Mouse (Mus musculus) cerebellum, adult 8-10 months (tissue): ENCODE data around the gene Crb1.
"Not testable (repeated sequence)": the region's sequence is repeated elsewhere in the genome, so short reads cannot be mapped to it uniquely, and the experiment has no call there.

ENCODE experiments used
- DNase-seq: peaks from one replicate; pipeline ENCODE4 v3.0.0; 2022

Crb1 gene

DNA sequence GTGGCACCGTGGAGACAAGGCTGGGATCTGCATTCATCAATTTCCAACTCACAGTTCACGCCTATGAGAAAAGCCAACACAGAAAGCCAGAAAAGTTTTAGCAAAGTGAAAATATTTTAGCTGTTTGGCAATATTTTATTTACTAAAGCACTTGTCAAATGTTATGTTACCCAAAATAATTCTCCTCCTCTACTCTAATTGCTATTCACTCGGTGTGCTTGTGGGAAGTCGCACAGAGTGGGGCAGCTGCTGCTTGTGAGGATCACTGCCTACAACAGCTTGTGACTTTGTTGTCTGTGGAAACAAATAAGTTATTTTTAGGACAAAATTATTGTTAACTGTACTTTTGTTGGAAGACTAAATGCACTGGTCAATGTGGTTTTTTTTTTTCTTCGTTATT lies 48.6 kb downstream of the Crb1 start:
- no peak for DNase-seq

DNA sequence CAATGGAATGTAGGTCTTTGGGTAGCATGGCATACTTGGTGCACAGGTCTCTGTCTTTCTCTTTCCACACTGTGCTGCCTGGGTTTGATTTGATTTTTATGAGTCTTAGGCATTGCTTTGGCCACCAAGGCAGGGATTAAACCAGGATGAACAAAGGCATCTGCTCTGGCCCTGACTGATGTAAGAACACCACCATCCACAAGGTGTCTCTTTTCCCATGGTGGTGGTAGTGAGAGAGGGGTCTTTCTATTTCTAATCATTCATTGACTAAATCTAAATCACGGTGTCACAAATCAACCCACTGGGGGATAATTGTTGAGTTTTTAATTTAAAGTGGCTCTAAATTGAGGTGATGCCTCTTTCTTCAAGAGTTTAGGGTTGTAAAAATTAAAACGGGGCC lies 51.5 kb downstream of the Crb1 start:
- DNase-seq = no peak

DNA sequence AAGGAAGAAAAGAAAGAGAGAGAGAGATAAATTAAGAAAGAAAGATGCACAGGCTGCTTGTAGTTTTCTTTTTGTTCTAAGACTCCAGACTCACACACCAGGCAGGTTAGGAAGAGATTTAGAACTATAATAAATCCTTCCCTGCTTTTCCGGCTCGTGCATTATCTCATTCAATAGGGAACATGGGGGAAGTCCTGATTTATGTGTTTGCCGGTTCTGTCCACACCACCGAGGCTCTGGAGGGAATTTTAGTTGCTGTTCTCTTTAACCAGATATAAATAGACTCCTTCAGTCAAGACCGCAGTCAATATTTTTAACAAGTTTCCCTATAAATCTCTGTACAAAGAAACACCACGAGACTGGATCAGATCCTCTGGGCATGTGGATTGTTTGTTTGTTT lies 57.1 kb downstream of the Crb1 start:
- no peak for DNase-seq

DNA sequence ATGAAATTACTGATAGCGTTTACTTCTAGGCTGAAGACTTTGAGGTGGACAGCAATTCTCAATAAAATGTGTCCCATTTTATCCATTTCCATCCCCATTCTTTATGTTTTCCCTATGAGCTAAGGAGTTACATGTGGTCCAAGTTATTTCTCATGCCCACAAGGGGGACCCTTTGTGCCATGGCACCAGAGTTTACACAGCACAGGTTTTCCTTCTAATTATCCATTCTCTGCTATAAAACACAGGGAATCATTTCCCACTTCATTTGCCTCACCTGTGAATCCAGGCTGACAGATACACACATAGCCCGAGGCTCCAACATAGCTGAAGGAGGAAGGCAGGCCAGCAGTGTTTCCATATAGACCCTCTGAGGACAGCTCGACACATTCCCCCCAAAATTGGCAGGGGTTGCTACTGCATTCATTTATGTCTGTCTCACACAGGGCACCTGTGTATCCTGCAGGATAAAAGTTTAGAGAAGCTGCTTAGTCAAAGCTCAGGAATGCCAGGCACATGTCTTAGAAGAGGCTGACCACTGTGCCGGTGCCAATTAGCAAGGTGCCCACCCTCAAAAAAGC lies 62.5 kb downstream of the Crb1 start:
- no peak for DNase-seq

DNA sequence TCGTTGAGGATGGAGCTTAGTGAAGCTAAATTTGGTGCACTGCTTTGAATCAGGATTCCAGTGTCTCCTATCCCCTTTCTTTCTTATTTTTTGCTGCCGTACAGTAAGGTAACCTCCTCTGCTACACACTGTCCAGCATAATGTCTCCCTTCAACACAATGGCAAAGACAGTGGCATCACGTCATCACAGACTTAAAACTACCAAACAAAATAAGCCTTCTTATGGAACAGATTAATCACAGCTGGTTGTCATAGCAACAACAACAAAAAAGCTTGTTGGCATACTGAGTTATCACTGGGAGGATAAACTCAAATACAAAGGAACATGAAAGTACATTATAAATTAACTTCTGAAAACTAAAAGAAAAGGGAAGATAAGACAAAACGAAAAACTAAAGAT lies 68.0 kb downstream of the Crb1 start:
- no peak for DNase-seq

DNA sequence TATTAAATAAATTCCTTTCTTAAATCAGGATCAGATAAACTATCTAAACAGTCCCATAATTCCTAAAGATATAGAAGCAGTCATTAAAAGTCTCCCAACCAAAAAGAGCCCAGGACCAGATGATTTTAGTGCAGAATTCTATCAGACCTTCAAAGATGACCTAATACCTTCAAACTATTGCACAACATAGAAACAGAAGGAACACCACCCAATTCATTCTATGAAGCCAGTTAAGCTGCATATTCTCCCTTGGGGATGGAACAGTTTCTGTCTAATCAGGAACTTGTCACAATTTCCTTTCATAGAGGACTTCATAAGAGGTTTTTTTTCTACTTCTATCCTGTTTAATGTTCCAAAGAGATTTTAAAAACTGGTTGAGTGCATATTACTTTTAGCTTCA lies 74.4 kb downstream of the Crb1 start:
- DNase-seq = not testable (repeated sequence)

DNA sequence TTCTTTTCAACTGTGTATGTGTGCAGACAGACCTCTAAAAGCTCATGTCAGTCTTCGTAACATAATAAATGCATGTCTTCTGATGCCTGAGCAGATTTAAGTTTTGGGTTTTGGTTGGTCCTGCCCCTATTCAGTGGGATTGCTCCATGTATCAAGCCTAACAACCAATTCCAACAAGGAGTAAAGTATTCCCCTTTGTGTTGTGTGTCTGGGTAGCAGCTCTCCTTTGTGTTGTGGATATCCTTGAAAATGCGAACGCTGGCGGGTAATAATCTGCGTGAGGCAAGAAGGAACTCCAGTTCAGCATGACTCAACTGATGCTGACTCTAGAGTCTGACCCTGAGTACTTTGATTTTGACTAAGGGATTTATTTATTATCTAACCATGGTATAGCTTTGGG lies 75.1 kb downstream of the Crb1 start:
- no peak for DNase-seq

DNA sequence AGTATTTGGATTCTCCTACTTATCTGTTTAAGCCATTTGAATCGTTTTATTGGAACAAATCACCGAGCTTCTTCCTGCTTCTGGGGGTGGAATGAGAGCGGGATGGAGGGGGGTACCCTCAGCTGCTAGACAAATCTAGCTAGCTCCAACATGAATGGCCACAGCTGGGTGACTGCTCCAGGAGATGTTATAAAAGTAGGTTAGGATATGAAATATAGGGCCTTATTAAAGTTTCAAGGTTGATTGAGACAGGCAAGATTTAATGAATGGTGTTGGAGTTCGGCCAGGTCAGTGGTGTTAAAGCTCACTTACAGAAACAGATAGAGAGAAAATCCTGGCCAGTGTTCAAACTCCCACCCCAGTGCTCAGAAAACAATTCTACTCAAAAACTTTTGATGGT lies 84.9 kb downstream of the Crb1 start:
- DNase-seq = no peak

DNA sequence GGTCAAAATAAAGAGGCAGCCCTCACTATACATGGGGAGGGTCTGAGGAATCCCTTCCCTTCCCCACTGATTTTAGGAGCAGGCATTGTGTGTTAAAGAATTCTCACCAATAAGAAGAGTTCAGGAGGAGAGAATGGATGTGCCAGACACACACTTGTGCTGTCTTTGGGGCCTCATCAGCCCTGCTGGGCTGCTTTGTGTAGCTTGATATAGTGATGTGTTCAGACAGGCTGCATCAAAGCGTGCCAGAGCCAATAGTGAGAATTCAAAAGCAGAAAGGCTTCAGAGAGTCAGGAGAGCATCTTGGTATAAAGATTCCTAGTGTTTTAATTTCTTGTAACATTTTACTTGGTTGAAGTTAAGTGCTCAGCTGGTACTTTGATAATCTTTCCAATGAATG lies 85.3 kb downstream of the Crb1 start:
- no peak for DNase-seq

DNA sequence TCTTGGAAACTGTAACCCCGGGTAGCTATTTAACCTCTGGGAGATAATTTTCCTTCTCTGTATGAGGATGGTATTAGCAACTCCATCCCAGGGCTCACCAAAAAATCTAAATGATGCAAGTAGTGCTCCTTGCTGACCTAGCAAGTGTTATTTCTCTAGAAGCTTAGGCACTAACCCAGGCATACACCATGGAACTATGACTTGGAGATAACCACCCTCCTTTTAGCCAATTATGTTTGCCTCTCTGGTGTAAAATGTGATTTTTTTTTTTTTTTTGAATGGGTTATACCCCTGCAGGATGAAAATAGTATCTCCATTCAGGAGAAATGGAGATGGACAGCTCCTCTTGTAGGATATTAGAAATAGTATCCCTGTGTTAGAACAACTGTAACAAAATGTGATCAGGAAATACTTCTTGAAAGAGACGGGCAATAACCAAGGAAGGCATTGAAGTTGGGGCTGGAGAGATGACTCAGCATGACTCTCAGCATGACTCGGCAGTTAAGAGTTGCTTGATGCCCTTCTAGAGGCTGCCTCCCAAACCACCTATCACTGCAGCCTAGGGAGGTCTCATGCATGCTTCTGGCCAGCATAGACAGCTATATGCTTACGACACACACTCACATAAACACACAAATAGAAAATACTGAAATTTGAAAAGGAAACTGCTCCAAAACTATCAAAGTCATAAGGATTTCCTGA lies 100.1 kb downstream of the Crb1 start:
- DNase-seq = no peak

DNA sequence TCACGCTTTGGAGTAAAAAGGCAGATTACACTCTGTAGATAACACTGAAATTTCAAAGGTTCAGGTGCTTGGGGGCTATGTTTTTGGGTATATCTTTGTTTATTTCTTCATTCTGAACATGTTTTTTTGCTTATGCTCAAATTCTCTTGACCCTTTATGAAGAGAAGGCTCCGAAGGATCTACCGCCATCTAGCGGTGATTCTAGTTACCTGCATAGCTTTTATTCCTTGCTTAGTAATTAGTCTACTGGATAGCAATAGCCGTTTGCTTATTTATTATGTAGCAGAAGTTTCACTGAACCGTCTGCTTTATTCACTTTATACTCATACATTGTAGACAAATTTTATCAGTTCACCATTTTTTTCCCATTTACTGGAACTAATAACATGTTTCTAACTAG lies 109.1 kb downstream of the Crb1 start:
- DNase-seq = peak; percentile 23

DNA sequence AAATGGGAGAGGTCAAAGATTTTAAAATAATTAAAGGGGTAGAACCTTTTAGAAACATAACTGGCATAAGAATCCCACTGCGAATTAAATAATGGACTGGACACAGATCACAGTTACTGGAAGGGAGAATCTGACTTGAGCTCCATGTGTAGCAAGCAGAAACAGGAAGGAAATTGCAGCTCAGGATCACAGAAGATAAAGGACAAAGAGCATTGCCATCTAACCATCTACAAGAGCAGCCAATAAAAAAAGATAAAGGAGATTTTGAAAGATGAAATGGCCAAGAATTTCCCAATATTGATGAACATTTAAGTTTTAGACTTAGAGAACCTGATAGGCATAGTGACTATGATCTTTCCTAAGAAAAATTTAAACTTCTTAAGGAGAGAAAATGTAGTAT lies 112.7 kb downstream of the Crb1 start:
- DNase-seq = no peak

DNA sequence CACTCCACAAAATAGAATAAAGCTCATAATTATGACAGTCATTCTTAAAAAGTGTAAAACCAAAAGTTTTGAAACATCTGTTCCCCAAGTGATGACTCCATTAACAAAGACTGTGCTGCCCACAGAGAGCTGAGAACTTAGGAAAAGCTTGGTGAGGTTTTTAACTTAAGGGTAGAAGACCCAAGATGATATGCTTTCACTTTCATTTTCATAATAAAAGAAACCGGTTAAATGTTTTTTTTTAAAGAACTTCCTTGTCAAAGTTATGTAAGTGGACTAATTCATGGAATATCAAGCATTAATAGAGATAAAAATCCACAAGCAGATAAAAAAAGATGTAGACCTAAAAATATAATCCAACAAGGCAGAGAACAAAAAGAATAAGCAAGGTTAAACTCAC lies 113.7 kb downstream of the Crb1 start:
- DNase-seq = no peak

DNA sequence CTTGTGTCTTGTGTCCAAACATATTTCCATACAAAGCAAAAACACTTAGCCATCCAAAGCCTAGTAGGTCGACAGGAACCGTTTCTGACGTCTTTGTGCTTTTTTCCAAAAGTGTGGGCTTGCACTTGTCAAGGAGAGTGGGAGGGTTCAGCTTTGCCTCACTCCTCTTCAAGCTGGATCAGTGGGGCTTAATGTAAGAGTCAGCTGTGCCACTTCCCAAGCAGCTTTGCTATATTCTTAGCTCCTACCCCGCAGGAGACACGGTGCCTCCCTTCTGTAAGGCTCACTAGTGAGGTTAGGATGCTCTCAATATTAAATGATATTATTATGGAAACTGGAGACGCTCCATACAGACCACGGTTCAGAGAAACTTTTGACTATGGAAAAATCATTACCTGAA lies 121.3 kb downstream of the Crb1 start:
- no peak for DNase-seq

DNA sequence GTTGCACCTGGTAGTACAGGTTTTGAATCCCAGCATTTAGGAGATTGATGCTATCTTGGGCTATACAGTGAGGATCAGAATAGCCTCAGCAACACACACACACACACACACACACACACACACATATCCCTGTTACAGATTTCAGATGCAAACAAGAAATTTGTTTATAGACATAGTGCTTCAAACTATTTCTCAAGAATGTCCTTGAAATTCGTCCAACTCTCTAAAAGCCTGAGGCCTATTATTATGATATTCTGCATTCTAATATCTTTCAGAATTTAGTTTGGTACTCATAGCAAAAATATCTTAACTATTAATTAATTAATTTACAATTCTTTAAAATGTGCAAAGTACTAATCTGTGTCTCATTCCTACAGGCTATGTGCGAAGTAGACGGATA lies 124.9 kb downstream of the Crb1 start:
- no peak for DNase-seq

DNA sequence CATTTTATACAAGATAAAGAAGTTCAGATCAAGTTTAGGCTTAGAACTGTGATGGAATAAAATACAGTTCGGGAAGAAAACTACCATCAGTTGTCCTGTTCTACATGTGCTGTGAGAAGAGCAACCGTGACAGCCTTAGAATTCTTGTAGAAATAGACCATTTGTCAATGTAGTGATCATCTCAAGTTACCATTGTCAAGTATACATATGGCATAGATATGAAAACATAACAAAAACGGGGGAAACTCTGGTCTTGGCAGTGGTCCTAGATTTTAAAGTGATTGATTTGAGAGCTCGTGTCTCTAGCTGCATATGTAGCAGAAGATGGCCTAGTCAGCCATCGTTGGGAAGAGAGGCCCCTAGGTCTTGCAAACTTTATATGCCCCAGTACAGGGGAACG lies 127.7 kb downstream of the Crb1 start:
- no peak for DNase-seq

DNA sequence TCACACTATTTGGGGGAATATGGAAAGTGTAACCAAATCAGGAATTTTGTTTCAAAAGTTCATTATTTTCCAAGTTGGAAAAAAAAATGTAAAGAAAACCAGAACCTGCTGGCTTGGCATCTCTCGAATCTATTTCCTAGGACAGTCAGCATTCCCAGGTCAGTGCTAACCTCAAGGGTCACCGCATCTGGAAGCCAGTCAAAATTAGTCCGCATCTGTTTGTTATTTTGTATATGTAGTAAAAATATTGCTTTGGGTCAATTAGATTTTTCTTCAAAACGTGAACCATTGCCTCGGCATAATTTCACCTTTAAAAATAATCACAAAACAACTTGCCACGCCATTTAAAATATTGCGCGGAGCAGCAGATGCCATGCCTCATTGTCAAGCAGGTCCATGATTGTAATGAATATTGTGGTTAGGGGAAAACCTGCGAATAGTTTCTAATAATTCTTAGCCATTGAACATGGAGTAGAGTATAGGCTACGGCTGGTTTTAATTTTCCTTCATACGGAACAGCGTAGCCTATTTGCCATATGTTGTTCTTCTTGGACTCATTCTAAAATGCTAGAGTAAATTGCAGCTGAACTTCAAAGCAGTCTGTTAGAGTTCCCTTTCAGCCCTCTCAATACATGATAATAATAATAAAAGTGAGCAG lies 130.0 kb downstream of the Crb1 start:
- DNase-seq = no peak

DNA sequence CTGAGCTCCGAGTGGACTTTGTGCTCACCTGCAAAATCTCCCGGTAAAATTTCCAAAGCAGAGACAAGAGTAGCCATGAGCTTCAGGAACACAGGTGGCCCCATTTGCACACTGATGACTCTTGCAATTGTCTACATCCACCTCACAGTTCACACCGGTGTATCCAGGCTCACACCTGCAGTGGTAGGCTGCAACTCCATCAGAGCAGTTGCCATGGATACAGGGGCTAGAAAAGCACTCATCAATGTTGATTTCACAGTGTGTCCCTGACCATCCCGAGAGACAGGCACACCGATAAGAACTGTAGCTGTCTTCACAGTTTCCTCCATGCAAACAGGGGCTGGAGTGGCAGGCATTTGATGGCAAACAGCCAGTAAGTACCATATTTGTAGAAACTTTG lies 140.1 kb downstream of the Crb1 start:
- DNase-seq = no peak

DNA sequence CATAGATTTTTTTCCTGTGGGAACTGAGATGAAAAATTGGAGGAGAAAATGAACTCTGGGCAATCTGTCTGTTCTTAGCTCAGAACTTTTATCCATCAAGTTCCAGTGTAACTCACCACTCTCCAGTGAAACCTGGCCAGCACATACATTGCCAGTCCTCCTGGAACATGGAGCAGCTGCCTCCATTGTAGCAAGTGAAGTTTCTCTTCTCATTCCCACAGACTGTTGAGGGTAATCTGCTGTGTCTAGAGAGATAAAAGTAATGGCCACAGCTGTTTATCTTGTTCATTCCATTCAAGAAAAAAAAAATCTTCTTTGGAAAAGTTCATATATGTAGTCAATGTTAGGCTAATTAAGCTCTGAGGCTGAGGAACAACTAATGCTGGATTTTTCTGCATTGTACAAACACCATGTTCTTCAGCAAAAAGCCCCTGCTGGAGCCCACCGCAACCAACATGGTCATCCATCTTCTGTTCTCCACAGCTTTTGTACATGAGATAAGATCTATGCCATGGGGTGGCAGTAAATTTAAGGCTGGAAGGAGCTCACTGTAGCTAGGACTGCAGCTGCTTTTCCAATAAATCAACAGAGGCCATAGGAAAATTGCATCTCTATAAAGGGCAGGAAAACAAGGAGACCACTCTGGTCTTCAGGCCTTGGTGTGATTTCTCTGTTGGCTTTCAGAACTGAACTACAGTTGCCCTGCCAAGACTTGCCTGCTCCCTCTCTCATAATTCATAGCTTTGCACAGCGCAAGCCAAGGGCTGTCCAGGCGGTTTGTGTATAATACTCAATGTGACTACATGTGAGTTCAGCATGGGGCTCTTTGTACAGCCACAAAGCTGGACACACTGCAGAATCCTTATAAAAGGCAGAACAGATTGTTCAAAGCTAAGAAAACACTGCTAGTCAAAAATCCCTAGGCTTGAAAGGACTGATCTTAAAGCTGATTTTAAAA lies 142.0 kb downstream of the Crb1 start:
- DNase-seq = no peak

DNA sequence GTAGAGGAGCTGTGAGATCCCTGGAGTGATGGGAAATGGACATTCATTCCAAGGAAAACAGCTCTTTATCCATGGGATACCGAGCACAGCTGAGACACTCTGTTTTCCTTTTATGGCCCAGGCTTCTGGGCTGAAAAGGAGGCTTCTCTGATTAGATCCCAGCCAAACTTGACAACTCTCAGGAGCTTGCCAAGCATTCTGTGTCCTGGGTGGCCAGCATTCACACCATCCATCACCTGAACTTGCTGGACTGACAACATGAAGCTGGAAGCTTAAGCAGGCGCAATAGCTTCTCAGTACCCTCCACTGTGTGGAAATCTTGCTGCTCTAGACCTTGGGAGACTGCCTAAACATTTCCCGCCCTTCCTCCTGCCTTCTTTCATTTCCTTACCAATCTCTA lies 144.3 kb downstream of the Crb1 start:
- no peak for DNase-seq

DNA sequence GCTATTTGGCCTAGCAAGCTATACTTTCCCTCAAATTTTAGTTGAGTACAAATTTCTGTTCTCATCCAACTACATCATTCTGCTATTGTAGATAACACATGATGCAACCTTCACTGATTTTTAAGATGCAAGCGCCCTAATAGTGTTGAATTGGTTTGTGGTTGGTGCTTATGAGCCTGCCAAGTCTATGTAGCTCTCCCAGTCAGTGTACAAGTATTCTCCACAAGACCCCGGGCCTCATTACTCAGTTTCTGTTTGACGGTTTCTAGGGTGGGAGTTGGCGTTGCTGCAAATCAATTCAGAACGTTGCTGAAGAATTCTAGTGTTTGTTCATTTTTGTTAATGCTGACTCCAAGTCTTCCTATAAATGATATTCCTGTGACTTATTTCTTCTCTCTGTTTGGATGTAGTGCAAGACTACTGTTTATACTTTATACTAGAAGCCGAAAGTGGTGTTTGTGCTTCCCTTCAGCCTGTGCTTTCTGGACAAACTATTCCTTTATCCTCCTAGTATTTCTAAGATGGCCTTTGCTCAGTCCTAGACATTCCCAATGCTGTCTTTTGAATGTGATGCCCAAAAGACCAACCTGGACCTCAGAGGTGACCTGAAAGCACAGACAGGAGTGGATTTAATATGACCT lies 152.5 kb downstream of the Crb1 start:
- no peak for DNase-seq

DNA sequence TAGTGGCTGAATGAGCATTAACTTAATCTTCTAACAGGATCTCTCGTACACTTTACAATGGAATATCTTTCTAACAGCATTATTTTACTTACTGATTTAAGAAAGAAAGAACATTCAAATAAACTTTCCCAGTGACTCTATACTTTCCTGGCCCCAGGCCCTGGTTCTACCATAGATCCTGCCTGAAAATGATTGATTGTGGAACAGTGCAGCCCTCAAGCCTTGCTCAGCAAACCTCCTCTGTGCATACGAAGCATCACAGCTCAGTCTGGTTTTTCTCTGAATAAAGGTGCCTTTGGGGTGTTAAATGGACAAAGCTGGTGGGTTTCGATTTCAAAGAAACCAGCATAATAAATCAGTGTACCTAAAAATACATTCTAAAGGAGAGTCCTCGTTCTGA lies 153.1 kb downstream of the Crb1 start:
- DNase-seq = no peak

DNA sequence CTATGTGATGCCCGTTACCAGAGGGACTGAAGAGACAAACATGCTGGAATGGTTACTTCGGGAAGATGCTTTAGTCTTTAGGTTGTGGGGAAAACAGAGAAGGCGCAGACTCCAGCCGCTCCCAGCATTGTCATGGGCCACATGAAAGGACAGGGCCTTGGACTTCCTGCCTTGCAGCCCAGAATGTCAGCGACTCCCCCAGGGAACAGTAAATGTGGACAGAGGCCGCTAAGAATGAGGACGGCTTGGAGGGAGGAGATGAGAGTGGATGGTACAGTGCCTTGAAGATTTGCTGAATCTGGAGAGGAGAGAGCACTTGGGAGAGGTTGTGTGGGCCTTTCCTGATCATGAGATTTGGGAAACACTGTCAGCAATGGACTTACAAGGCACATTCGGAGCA lies 161.6 kb downstream of the Crb1 start:
- DNase-seq = no peak
